Mouse (Mus musculus) intestine, embryonic 14.5 days (tissue): ENCODE results near the gene Zmynd12. TPM values are rescaled to one million over a fixed set of nuclear protein-coding genes. Genes with fewer than 3 reads are reported as not detected.

ENCODE experiments used
- ATAC-seq: fragments of 200-750 bp; cut with Nextera tagmentation; replicated peaks from 2 replicates; pipeline ENCODE4 v1.8.0; 2017; ENCODE audit warnings: low read depth, moderate number of reproducible peaks, moderate TSS enrichment, moderate library complexity; ENCODE audit not compliant: low FRiP score, low TSS enrichment
- DNase-seq: peaks from one replicate; pipeline ENCODE4 v3.0.0-alpha.2; 2018; ENCODE audit warnings: low spot score
- H3K27ac ChIP-seq: fragments of 300-500 bp; sonication (generic); 2 replicates; pipeline ENCODE4 v1.5.1; 2014; ENCODE audit warnings: low read depth, mild to moderate bottlenecking, control low read depth
- H3K27me3 ChIP-seq: fragments of 300-500 bp; sonication (generic); replicated peaks from 2 replicates; pipeline ENCODE4 v1.6.1; 2014; ENCODE audit warnings: low read length, control low read depth; ENCODE audit not compliant: control insufficient read depth, insufficient read depth
- H3K36me3 ChIP-seq: fragments of 300-500 bp; sonication (generic); 2 replicates; pipeline ENCODE4 v1.6.1; 2014; ENCODE audit warnings: low read length, control low read depth; ENCODE audit not compliant: control insufficient read depth, insufficient read depth
- H3K4me1 ChIP-seq: fragments of 300-500 bp; sonication (generic); replicated peaks from 2 replicates; pipeline ENCODE4 v1.6.1; 2014; ENCODE audit warnings: low read length, control low read depth, mixed read lengths; ENCODE audit not compliant: control insufficient read depth, insufficient read depth
- H3K4me2 ChIP-seq: fragments of 300-500 bp; sonication (generic); 2 replicates; pipeline ENCODE4 v1.6.1; 2014; ENCODE audit warnings: low read length
- H3K4me3 ChIP-seq: fragments of 300-500 bp; sonication (generic); 2 replicates; pipeline ENCODE4 v1.5.1; 2014; ENCODE audit warnings: low read depth, low read length, control low read depth, mixed read lengths
- H3K9ac ChIP-seq: fragments of 300-500 bp; sonication (generic); 2 replicates; pipeline ENCODE4 v1.6.1; 2014; ENCODE audit warnings: mild to moderate bottlenecking, low read length
- H3K9me3 ChIP-seq: fragments of 300-500 bp; sonication (generic); 2 replicates; pipeline ENCODE4 v1.6.1; 2016; ENCODE audit warnings: low read length, control low read depth; ENCODE audit not compliant: control insufficient read depth
- WGBS: fragments of 180-500 bp; shearing (Covaris S2); extraction: QIAGEN DNeasy Blood & Tissue Kit; methylation state at CpG from one replicate; pipeline ENCODE4 v1.1.7; 2014; 5-methylcytosine and 5-hydroxymethylcytosine counted together
- polyA plus RNA-seq: library from polyadenylated mRNA; unstranded; fragments of >200 nt; fragmentation: Nextera tagmentation; extraction: Ambion mirVana; gene quantifications from 2 replicates; pipeline ENCODE4 v1.2.1, GENCODE M21; 2014

The Zmynd12 gene
- polyA plus RNA-seq, 1 experiment from 2014 or later = 0.28 TPM

DNA sequence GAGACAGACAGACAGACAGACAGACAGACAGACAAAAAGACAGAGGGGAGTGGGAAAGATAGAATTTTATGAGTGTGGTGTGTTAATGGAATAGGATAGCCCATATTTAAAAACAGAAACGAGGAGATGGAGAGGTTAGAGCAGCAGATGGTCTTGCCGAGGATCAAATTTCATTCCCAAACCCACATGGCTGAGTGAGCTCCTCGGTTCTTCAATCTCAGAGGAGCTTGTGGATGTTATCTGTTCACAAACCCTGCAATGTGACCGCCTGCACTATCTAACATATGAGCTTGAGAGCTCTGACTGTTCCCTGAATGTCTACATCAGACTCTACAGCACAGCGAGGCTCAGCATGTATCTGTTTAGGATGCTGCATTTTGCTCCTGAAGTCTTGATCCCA lies 50.5 kb downstream of the Zmynd12 start:
- WGBS = 27% methylated on average over 5 of the region's 5 CpGs
- Histone ChIP-seq H3K9ac (no peak overlapping the region), H3K27me3 (no peaks in the 10 kb centered on the region), H3K4me3 (no peak overlapping the region), H3K9me3 (no peaks in the 10 kb centered on the region), H3K4me1 (peaks cover 6% of the 10 kb centered on the region; the same call in 1 of the 2 replicates), H3K4me2 (no peak overlapping the region), H3K36me3 (no peaks in the 10 kb centered on the region), H3K27ac (no peak overlapping the region)
- DNase-seq = no peak
- no peak for ATAC-seq

DNA sequence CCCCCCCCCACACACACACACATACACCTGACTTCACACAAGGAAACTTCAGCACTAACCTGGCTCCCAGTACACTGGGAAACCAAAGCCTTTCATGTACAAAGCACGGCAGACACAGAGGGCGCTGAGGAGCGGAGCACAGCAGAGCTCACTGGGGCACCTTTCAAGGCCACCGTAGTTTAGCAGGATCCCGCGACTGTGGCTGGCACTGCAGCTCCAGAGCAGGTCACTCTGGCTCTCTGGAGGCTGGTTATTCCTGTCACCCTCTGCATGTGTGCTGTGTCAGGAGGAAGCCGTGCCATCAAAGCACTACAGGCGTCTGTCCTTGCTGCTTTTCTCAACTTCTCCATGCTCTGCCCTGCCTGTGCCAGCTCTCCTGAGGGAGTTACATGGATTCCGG lies 60.4 kb downstream of the Zmynd12 start:
- Histone ChIP-seq H3K36me3 (no peaks in the 10 kb centered on the region), H3K4me3 (no peak overlapping the region), H3K4me2 (no peak overlapping the region), H3K27ac (no peak overlapping the region), H3K9me3 (no peaks in the 10 kb centered on the region), H3K9ac (no peak overlapping the region), H3K4me1 (no peaks in the 10 kb centered on the region), H3K27me3 (no peaks in the 10 kb centered on the region)
- 52% methylated on average over 9 of the region's 9 CpGs for WGBS
- no peak for ATAC-seq
- DNase-seq = no peak

DNA sequence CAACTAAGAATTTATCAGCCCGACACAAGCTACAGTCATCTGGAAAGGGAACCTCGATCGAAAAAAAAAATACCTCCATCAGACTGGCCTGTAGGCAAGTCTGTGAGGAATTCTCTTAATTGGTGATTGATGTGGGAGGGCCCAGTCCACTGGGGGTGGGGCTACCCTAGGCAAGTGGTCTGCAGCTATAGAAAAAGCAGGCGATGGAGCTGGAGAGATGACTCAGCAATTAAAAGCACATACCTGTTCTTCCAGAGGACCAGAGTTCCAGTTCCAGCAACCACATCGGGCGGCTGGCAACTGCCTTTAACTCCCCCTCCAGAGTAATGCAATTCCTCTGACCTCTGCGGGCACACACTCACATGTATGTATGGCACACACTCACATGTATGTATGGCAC lies 62.3 kb downstream of the Zmynd12 start:
- Histone ChIP-seq H3K27me3 (no peaks in the 10 kb centered on the region), H3K9ac (no peak overlapping the region), H3K4me2 (no peak overlapping the region), H3K4me3 (no peak overlapping the region), H3K9me3 (no peaks in the 10 kb centered on the region), H3K27ac (no peak overlapping the region), H3K36me3 (no peaks in the 10 kb centered on the region), H3K4me1 (no peaks in the 10 kb centered on the region)
- no peak for ATAC-seq
- no peak for DNase-seq
- 77% methylated on average over 7 of the region's 7 CpGs for WGBS

DNA sequence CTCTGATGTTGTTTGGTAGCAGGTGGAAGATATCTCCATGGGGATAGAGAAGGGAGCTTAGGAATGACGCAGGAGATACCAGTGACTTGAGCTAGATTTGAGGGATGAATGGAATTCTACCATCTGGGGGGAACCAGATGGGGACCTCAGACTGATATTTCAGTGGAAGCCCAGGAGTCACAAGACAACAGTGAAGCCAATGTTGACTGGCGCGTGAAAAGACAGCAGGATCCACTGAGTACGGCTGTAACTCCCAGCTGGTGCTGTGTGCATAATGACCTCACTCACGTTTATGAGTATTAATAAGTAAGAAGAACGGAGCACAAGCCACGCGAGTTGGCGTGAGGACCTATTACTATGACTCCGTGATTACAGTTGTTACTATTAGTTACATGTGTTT lies 67.1 kb downstream of the Zmynd12 start:
- Histone ChIP-seq H3K4me1 (no peaks in the 10 kb centered on the region), H3K9me3 (no peaks in the 10 kb centered on the region), H3K4me2 (no peak overlapping the region), H3K27me3 (peaks cover 17% of the 10 kb centered on the region), H3K27ac (no peak overlapping the region), H3K9ac (no peak overlapping the region), H3K36me3 (no peaks in the 10 kb centered on the region), H3K4me3 (no peak overlapping the region)
- ATAC-seq (no peak), DNase-seq (no peak)
- WGBS = 90% methylated on average over 10 of the region's 10 CpGs

DNA sequence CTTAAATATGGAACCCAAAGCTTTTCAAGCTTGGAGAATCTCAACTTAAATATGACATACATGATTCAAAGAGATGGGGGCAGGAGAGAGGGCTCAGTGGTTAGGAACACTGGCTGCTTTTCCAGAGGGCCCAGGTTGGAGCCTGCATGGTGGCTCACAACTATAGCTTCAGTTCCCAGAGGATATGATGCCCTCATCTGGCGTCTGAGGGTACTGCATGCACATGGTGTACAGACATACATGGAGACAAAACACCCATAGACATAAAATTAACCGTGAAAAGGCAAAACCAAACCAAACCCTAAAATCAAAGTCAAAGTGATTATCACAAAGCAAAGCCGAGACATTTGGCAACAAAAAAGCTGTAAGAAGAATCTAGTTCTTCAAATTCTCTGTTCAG lies 68.2 kb downstream of the Zmynd12 start:
- peaks cover 17% of the 10 kb centered on the region for H3K27me3 ChIP-seq
- H3K4me1 ChIP-seq = no peaks in the 10 kb centered on the region
- ATAC-seq (no peak), DNase-seq (peak; percentile 58)
- H3K4me2 ChIP-seq = no peak overlapping the region
- H3K9me3 ChIP-seq = no peaks in the 10 kb centered on the region
- no peak overlapping the region for H3K4me3 ChIP-seq
- H3K9ac ChIP-seq = no peak overlapping the region
- no peak overlapping the region for H3K27ac ChIP-seq
- WGBS = 74% methylated on average over 3 of the region's 3 CpGs
- no peaks in the 10 kb centered on the region for H3K36me3 ChIP-seq

DNA sequence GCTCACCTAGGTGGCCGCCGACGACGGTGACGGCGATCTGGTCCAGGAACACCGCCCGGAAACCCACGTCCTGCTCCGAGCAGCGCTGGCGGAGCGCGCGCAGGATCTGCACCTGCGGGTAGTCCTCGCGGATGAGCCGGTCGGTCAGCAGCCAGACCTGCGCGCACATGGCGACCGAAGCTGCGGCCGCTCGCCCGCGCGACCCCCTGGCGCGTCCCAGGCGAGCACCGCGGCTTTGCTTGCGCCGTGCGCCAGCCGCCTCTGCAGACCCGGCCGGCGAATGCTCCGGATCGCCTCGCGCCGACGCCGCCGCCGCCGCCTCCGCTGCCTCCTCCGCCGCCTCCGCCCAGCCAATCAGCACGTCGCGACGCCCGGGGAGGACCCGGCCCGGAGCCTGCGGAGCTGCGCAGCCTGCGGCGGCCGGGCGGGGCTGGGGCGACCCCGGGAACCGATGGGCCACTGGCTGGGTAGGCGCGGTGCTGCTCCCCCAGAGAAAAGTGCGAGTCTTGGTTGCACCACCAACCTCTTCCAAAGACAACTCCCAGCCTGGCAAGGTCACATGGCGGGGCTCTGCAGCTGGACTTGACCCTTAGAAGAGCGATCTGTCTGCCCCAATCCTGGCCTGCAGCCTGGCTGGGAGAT lies 69.8 kb downstream of the Zmynd12 start, which contains the start of gene Rimkla:
Rimkla (minus strand) TSS at position 338 of the 642 bp plus-strand sequence.
- Histone ChIP-seq H3K4me3 (peak within 1 kb of the TSS; percentile 48), H3K36me3 (no peaks in the 10 kb centered on the region), H3K27ac (no peak within 1 kb of the TSS), H3K9ac (peak within 1 kb of the TSS; percentile 25), H3K4me1 (no peaks in the 10 kb centered on the region), H3K4me2 (peak within 1 kb of the TSS; percentile 86), H3K9me3 (no peaks in the 10 kb centered on the region), H3K27me3 (peaks cover 17% of the 10 kb centered on the region)
- peak; percentile 89 for ATAC-seq
- DNase-seq = peak; percentile 78
- under 1% methylated on average over 61 of the region's 77 CpGs for WGBS

DNA sequence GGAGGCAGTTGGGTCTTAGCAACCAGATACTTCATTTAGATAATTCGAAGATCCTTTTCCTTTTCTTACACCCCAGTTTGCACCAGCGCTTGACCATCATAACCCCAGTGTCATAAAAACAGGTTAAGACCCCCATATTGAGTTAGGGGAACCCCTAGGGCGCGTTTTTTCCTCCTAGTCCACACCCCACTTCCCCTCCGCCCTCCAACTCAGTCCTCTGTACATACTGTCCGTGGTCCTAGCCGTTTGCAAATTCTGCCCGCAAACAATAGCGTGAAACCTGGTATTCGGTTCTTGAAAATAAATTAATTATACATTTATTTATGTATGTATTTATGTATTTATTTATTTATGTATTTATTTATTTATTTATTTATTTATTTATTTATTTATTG lies 70.3 kb downstream of the Zmynd12 start:
- Histone ChIP-seq H3K4me1 (no peaks in the 10 kb centered on the region), H3K9me3 (no peaks in the 10 kb centered on the region), H3K36me3 (no peaks in the 10 kb centered on the region), H3K27me3 (peaks cover 17% of the 10 kb centered on the region), H3K4me2 (peak overlapping the region; percentile 86), H3K9ac (no peak overlapping the region; the same call in 1 of the 2 replicates), H3K4me3 (peak overlapping the region; percentile 48), H3K27ac (no peak overlapping the region)
- 36% methylated on average over 10 of the region's 10 CpGs for WGBS
- ATAC-seq (peak; percentile 48; the same call in 1 of the 2 replicates), DNase-seq (no peak)

DNA sequence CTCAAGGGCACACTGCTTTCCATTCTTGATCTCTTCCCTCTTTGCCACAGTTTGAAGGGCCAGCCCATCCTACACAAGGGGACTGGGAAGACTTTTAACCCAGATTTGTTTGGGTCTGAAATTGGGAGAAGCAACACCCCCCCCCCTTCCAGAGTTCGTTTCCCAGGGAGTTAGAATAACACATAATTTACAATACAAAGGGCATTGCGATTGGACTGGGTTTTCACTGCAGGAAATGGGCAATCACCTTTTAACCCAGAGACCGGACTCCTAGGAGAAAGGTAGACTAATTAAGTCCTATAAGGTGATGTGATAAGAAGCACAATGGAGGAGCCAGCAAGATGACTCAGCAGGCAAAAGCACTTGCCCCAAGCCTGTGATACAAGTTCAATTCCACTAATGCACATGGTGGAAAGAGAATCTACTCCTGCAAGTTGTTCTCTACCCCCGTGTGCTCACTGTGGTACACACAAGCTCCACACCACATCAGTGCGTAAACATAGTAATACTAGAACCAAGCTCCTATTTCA lies 75.8 kb downstream of the Zmynd12 start:
- H3K36me3 ChIP-seq = no peaks in the 10 kb centered on the region
- no peak overlapping the region for H3K9ac ChIP-seq
- no peaks in the 10 kb centered on the region for H3K4me1 ChIP-seq
- WGBS = 60% methylated on average over 5 of the region's 5 CpGs
- no peak overlapping the region for H3K4me2 ChIP-seq
- no peak overlapping the region for H3K27ac ChIP-seq
- H3K4me3 ChIP-seq = no peak overlapping the region
- 0 out of 2 replicates have a peak, but pooled peaks cover 12% of the 10 kb centered on the region for H3K27me3 ChIP-seq
- DNase-seq (no peak), ATAC-seq (no peak)
- no peaks in the 10 kb centered on the region for H3K9me3 ChIP-seq

DNA sequence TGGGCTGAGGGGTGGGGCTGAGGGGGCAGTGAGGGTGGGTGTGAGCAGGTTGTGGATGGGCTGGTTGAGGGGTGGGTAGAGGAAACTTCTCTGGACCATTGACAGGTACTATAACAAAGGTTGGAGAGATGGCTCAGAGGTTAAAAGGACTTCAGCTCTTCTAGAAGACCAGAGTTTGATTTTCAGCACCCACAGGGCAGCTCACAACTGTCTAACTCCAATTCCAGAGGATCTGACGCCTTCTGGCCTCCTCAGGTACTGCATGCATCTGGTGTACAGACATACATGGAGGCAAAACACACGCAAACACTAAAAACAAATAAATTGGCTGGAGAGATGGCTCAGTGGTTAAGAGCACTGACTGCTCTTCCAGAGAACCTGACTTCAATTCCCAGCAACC lies 89.0 kb downstream of the Zmynd12 start:
- no peak overlapping the region for H3K9ac ChIP-seq
- no peak overlapping the region for H3K27ac ChIP-seq
- DNase-seq (no peak), ATAC-seq (no peak)
- no peak overlapping the region for H3K4me3 ChIP-seq
- H3K9me3 ChIP-seq = no peaks in the 10 kb centered on the region
- no peaks in the 10 kb centered on the region for H3K27me3 ChIP-seq
- no peak overlapping the region for H3K4me2 ChIP-seq
- H3K4me1 ChIP-seq = no peaks in the 10 kb centered on the region
- H3K36me3 ChIP-seq = no peaks in the 10 kb centered on the region
- 67% methylated on average over 2 of the region's 2 CpGs for WGBS
